Mouse (Mus musculus): Measurements from ENCODE around the gene Lrmda. TPM values are rescaled to one million over a fixed set of nuclear protein-coding genes. Genes with fewer than 3 reads are reported as not detected.
A peak's percentile ranks its signal among the peaks of the same experiment; 100 is the strongest.

Lrmda gene
- total RNA-seq, 1 experiment from 2014 or later = 23.9 TPM

DNA sequence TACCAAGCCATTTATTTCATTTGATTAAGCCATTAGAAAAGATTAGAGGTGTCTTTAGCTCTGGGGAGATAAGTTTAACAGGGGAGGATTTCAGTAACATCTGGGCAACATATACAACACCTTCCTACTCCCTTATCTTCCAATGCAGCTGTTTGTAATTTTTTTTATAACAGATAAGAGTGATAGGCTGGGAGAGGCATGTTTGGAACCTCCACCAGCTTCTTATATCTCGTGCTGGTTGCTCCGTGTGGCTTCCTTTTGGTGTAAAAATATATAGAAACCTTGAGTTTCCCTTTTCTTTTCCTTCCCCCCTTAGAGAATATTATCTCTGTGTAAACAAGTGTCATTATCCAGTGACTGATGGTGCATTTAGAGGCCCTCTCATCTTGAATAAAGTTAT is 206.7 kb downstream of the Lrmda start:
- ATAC-seq (replicated peaks in 1 of 2; ENCODE audit: insufficient read depth in 1 of 2, low FRiP score in 2 of 2, low TSS enrichment in 1 of 2, low read depth in 1 of 2, poor library complexity in 2 of 2, severe bottlenecking in 2 of 2) = no peak

DNA sequence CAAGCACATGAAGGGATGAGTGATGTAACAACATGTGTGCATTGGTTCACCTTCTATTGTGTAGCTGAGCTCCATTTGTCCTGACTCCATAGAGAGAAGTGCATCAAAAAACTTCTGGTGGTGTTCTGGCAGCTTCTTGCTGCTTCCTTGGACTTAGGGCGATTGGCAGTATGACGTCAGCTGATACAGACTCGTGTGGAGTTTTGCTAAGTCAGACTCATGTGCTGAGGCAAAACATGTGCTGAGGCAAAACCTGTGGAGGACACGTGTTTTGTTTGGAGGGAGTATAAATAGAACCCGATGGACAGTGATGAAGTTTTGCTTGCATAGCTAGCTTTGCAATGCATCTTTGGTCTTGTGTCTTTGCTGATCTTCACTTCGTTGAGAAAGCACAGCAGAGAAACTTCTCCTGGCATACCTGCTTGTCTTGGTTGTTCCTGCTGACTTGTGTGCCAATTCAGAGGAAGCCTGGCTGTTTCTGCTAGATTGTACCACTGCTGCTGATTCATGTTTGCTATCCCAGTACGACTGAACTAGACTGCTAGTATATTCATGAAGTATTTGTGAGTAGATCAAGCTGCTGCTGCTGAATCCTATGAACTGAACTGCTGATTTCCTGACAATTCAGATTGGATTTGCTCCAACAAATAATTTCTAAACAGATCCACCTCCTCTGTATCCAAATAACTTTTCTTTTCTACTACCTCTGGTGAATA is 208.9 kb downstream of the Lrmda start:
- ATAC-seq (replicated peaks in 1 of 2; ENCODE audit: insufficient read depth in 1 of 2, low FRiP score in 2 of 2, low TSS enrichment in 1 of 2, low read depth in 1 of 2, poor library complexity in 2 of 2, severe bottlenecking in 2 of 2) = no peak

DNA sequence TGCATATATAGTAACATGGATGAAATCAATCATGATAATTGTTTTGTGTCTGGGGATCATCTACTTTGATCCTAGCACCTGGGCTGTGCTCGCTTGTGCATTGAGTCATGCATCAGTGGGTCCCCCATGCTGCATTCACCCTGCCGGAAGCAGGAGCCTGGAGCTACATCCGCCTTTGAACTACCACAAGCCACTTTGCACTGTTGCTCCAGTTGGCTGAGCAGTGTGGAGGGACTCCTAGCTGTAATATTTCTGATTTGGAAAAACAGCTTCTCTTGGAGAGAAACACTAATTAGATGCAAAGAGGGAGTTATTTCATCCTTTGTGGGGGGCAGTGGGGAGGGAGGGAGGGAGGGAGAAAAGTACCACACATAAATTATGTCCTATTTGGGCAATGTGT is 220.8 kb downstream of the Lrmda start:
- ATAC-seq (replicated peaks in 1 of 2; ENCODE audit: insufficient read depth in 1 of 2, low FRiP score in 2 of 2, low TSS enrichment in 1 of 2, low read depth in 1 of 2, poor library complexity in 2 of 2, severe bottlenecking in 2 of 2) = no peak

DNA sequence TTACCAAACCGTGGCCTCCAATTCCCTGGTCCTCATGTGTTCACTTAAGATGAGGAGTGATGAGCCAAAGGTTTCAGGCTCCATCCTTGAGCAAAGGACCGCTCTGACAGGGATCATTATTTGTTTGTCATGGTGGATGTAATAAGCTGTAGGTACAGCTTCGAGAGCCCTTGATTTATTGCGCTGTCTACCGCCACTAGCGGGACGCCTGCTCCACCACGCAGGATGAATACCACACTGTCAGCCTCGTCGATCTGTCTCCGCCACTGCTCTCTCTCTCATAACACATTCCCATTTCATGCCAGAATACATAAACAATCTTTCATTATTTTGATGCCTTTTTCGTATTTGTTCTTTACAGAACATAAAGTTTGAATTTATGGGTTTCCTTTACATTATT is 235.9 kb downstream of the Lrmda start:
- no peak for ATAC-seq (replicated peaks in 1 of 2; ENCODE audit: insufficient read depth in 1 of 2, low FRiP score in 2 of 2, low TSS enrichment in 1 of 2, low read depth in 1 of 2, poor library complexity in 2 of 2, severe bottlenecking in 2 of 2)

DNA sequence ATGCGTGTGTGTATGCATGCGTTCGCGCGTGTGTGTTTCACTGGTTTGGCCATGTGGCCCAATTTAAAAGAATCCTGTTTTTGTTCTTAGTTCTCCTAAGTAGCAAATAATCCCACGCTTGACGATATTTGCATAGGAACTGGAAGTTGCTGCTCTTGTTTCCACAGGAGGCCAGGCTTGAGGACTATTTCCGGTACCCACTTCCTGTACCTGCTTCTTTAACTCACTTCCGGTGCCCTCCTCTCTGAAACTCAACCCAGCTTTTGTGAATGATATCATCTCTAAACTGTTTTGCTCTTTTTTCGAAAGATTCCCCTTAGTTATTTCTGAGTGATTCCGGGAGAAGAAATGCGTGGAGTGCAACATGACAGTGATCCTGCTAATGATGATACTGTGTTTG is 236.8 kb downstream of the Lrmda start:
- ATAC-seq (replicated peaks in 1 of 2; ENCODE audit: insufficient read depth in 1 of 2, low FRiP score in 2 of 2, low TSS enrichment in 1 of 2, low read depth in 1 of 2, poor library complexity in 2 of 2, severe bottlenecking in 2 of 2) = 0 out of 4 replicates have a peak, but pooled peaks of 1 of the 2 experiments have one; percentile 48

DNA sequence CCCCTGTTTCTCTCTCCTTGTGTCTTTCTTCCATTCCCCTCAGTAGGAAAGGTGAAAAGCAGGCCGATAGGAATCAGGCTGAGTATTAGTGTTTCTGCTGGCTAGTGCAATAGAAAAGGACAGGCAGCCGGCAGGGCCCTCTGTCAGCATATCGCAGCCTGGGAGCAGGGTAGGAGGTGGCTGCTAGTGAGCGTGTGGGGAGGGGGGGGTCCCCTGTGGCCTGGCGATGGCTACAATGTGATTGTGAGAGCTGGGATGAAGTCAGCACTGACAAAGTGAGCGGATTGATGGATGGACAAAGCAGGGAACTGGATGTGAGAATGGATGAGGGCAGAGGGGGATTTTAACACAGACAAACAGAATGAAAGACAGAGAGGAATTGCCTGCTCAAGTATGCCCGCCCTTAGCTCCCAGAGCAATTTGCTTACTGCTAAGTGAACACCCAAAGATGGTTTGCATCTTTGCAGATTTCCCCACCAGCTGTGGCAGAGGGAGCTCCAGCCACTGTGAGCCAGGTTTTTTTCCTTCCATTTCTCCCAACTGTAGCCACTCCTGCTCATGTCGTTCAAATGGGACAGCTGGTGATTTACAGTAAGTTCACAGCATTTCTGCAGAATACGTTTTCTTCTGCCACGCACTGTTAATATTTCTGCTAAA is 240.0 kb downstream of the Lrmda start:
- ATAC-seq (replicated peaks in 1 of 2; ENCODE audit: insufficient read depth in 1 of 2, low FRiP score in 2 of 2, low TSS enrichment in 1 of 2, low read depth in 1 of 2, poor library complexity in 2 of 2, severe bottlenecking in 2 of 2) = 0 out of 4 replicates have a peak, but pooled peaks of 1 of the 2 experiments have one; percentile 28

DNA sequence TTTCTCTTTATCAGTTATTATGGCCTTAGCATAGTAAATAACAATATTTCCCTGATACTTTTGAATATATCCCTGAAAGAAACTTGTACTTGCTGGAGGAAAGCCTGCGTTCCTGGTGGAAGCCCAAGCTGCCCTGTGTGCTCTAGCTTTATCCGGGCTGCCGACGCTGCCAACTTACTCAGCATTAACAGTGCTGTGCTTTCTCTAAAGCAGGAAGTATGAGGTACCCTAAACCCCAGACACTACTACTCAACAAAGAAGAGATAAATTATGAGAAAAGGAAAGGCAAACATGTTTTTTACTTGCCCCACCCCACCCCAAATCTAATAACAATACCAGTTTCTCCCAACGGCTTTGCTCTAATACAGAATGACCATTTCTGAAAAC is 240.5 kb downstream of the Lrmda start:
- ATAC-seq (replicated peaks in 1 of 2; ENCODE audit: insufficient read depth in 1 of 2, low FRiP score in 2 of 2, low TSS enrichment in 1 of 2, low read depth in 1 of 2, poor library complexity in 2 of 2, severe bottlenecking in 2 of 2) = peak; percentile 66 to 74; a peak in 3 of 4 replicates

DNA sequence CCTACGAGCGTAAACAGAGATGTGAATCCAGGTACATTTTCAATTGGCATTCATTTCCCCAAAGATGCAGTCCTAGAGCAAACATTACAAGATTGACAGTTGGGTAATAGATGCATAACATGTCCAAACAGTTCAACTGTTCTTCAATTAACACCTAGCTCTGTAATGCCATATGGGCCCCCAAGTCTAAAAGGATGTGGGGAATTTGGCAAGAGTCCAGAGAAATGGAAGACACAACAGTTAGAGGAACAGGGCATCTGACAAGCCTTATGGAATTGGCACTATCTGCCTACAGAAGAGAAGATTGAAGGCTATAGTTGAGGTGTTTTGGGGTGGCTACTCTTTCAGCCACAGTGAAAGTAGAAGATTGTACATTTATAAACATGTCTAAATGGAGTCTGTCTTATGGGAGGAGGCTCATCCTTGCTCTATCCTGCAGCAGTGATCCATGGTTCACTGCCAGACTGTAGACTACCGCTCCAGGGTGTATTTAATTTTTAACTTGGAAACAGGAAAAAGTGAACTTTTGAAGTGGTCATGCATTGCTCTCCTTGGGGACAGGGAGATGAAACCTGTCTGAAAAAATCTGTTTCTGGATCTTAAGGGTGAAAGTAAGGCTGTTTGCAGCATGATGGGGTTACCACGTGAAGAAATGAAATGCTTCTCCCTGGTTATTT is 245.9 kb downstream of the Lrmda start:
- ATAC-seq (replicated peaks in 1 of 2; ENCODE audit: insufficient read depth in 1 of 2, low FRiP score in 2 of 2, low TSS enrichment in 1 of 2, low read depth in 1 of 2, poor library complexity in 2 of 2, severe bottlenecking in 2 of 2) = no peak

DNA sequence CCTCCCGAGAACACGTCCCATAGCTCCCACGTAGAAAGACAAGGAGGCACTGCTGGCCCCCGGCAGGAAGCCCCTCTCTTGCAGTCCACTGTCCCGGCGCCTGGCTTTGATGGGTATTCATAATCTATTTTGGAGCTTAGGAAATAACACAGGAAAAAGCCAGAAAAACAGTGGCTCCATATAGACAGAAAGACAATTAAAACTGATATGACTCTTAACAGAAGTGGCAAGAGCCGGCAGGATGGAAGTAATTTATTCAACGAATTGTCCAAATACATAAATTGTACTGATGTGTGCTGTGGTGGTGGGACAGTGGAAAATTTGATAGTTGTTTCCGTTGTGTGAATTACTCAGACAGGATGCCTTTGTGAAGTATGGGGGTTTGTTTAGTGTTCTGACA is 250.3 kb downstream of the Lrmda start:
- no peak for ATAC-seq (replicated peaks in 1 of 2; ENCODE audit: insufficient read depth in 1 of 2, low FRiP score in 2 of 2, low TSS enrichment in 1 of 2, low read depth in 1 of 2, poor library complexity in 2 of 2, severe bottlenecking in 2 of 2)

DNA sequence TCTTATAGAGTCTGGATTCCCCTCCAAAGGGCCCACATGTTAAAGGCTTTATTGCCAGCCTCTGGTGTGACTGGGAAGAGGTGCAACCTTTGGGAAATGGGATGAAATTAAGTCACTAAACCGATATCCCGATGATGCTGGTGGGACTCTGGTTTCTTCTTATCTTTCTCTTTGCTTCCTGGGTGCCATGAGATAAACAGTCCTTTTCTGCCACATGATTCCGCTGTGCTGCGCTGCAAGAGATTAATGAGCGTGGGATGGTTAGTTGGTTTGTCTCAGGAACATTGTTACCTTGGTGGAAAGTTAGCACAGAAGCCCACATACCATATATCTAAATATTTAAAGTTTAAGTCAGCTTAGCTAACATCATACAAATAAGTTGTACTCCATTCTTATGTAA is 258.5 kb downstream of the Lrmda start:
- ATAC-seq (replicated peaks in 1 of 2; ENCODE audit: insufficient read depth in 1 of 2, low FRiP score in 2 of 2, low TSS enrichment in 1 of 2, low read depth in 1 of 2, poor library complexity in 2 of 2, severe bottlenecking in 2 of 2) = no peak

DNA sequence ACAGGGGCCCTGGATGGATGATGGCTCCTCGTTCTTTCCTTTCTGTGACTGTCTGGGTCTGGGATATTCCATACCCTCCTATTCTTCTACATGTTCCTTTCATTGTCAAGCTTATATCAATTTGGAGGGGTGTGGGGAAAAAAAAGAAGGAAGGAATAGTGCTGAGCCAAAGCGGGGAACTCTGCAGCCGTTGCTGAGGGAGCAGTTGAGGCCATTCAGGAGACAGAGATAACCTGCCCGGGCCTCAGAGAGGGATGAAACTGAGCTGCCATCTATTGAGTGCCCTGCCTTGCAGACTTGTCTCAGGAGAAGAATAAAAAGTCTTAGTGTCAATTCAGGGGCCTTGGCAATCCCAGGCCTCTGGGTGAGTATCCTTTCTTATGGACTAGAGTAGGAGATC is 260.1 kb downstream of the Lrmda start:
- no peak for ATAC-seq (replicated peaks in 1 of 2; ENCODE audit: insufficient read depth in 1 of 2, low FRiP score in 2 of 2, low TSS enrichment in 1 of 2, low read depth in 1 of 2, poor library complexity in 2 of 2, severe bottlenecking in 2 of 2)

DNA sequence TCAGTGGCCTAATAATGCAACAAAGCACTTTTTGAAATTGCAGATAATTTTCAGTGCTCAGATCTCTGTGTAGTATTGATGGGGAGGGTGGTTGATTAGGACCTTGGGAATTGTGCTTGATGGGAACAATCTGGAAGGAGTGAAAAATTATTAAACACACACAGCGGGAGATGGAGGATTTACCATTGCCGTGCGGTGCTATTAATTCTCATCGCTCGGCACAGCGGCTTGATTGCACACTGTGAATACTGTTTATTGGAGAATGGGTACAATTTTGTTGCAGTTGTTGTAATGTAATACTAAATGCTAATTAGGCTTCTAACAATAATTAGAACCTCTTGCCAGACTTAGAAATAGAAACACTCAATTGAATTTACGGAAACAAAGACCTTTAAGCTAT is 262.1 kb downstream of the Lrmda start:
- no peak for ATAC-seq (replicated peaks in 1 of 2; ENCODE audit: insufficient read depth in 1 of 2, low FRiP score in 2 of 2, low TSS enrichment in 1 of 2, low read depth in 1 of 2, poor library complexity in 2 of 2, severe bottlenecking in 2 of 2)

DNA sequence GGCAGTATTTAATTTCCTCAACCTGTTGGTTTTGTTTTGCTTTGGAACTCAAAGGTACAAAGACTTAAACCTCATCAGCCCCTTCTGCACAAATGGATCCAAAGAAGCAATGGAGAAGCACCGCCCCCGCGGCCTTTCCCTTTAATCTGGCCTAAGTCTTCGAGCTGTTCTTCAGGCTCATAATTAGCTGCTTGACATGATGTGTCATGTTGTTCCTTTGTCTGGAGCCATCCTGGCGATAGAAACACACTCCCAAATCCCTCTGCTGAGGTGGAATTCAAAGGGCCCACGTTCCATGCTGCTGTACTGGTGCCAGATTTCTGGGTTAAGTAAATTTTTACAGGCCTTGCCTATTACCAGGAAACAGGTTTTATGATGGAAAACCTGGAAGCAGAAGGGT is 263.3 kb downstream of the Lrmda start:
- ATAC-seq (replicated peaks in 1 of 2; ENCODE audit: insufficient read depth in 1 of 2, low FRiP score in 2 of 2, low TSS enrichment in 1 of 2, low read depth in 1 of 2, poor library complexity in 2 of 2, severe bottlenecking in 2 of 2) = no peak

DNA sequence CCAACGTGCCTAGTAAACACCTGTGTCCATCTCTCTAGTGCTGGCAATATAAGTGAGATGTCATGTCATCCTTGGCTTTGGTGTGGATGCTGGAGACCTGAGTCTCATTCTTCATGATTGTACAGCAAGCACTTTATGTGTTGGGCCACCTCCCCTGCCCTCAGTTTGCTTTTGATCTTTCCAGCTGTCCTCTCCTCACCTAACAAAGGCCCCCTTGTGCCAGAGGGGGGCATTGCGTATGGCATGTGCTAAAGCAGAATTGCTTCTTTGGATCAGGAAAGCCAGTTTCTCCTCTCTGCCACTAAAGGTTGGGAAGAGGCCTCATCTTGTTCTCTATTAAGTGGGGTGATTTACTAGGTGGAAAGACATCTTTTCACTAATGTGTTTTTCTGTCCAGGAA is 264.2 kb downstream of the Lrmda start:
- peak in 1 of 2 experiments; percentile 42; a peak in 1 of 4 replicates for ATAC-seq (replicated peaks in 1 of 2; ENCODE audit: insufficient read depth in 1 of 2, low FRiP score in 2 of 2, low TSS enrichment in 1 of 2, low read depth in 1 of 2, poor library complexity in 2 of 2, severe bottlenecking in 2 of 2)

DNA sequence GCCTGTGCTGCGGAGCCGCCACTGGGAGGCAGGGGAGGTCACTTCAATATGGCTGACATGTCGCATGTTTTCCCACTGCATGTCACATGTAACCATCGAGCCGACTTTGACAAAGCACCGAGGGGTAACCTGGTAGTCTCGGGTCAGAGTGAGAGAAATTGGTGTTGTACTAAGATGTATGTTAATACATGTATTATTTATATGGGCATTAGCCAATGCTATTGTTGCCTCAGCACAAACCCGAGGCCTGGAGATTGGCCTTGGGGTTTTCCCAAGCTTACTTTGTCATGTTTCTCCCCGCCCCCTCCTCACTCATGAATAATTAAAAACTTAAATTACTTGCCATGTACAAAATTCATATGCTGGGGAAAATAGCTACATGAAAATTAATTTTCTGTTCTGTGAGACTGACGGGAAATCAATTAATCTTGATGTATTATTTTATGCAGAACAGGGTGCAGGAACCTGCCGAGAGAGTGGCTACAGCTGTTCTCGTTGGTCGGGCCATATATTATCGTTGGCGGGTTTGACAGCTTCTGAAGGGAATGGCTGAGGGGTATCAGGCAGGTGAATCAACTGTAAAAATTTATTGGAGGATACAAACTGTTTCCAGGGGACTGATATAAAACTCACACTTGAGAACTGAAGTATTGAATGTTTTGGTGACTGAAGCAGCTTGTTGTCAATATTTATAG is 265.5 kb downstream of the Lrmda start:
- no peak for ATAC-seq (replicated peaks in 1 of 2; ENCODE audit: insufficient read depth in 1 of 2, low FRiP score in 2 of 2, low TSS enrichment in 1 of 2, low read depth in 1 of 2, poor library complexity in 2 of 2, severe bottlenecking in 2 of 2)

DNA sequence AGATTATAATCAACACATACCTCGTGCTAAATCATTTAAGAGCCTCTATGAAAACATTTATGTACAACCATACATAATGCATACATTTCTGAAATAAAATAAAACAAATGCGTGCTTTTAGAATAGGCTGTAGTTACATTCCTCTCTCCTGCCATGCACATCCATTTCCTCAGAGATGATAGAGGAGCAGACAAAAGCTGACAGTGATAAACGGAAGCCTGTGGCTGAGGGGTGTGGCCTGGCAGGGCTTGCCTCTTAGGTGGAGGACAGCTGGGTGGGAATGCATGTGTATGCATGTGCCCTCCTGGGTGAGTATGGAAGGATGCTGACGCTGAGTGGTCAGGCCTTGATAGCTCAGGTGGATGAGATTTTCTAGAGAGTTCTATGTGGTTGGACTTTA is 266.3 kb downstream of the Lrmda start:
- no peak for ATAC-seq (replicated peaks in 1 of 2; ENCODE audit: insufficient read depth in 1 of 2, low FRiP score in 2 of 2, low TSS enrichment in 1 of 2, low read depth in 1 of 2, poor library complexity in 2 of 2, severe bottlenecking in 2 of 2)

DNA sequence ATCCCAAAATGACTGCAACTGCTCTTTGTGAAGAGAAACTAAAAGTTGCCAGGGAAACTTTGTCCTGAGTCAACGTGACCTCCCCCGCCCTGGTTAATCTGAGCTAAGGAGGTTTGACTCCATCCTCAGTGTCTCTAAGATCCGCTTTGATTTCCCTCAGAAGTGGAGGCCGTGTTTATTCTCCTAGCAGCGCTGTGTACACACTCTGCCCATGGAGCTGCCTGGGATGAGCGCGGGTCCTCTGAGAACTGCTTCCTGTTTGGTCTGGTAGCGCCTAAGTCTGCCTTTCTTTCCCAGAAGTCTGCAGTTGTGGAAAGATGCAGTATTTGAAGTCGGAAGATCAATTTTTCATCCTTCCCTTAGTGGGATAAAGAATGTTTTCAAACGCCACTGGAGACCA is 268.7 kb downstream of the Lrmda start:
- no peak for ATAC-seq (replicated peaks in 1 of 2; ENCODE audit: insufficient read depth in 1 of 2, low FRiP score in 2 of 2, low TSS enrichment in 1 of 2, low read depth in 1 of 2, poor library complexity in 2 of 2, severe bottlenecking in 2 of 2)

DNA sequence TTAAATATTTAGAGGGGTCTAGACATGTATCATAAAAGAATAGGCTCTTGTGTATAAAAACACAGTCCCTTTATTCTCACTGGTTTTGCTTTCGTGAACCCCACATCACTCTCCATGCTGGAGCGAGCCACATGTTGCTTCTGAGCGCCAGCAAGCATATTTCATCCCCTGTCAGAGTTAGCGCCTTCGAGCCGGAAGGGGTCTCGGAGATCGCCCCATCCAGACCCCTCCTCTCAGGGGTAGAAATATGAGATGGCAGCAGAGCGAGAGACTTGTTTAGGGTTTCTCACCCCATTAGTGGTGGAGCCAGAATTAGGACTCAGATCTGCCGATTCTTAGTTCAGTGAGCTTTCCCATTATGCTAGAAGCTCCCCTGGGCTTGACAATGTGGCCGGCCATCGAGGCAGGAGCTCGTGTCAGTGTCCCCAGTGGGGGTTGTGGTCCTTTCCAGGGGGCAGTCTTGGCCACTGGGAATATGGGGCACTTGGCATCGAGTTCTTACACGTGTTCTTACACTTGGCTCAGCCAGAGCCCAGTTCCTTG is 269.9 kb downstream of the Lrmda start:
- ATAC-seq (replicated peaks in 1 of 2; ENCODE audit: insufficient read depth in 1 of 2, low FRiP score in 2 of 2, low TSS enrichment in 1 of 2, low read depth in 1 of 2, poor library complexity in 2 of 2, severe bottlenecking in 2 of 2) = no peak
